Mouse (Mus musculus): ENCODE measurements around the gene Lrch1.

The Lrch1 gene

DNA sequence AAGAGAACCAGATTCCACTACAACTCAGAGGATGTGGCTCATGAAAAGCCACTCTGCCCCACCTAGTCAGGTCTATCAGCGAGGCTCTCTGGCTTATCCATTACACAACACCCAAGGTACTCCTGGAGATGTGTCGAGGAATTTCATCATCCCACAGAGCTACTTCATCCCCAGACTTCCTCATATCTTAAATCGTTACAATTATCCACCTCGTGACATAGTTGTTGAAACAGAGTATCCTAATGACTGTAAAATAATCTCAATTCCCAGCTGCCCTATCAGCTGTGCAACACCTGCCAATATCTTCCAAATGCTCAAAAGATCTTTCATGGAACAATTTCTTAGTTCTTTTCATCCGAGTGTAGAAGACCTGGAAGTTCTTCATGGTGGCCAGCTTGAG is 35.4 kb upstream of the Lrch1 start:
- H3K4me3 ChIP-seq (replicated peaks; ENCODE audit: low read length), result no peak overlapping the region
- peaks cover 7% of the 10 kb centered on the region; the same call in 1 of the 2 replicates for H3K27me3 ChIP-seq (ENCODE audit: insufficient read depth, low read length)
- H3K36me3 ChIP-seq (ENCODE audit: insufficient read depth, low read length), result no peaks in the 10 kb centered on the region
- H3K9me3 ChIP-seq (ENCODE audit: low read length), result no peaks in the 10 kb centered on the region
- H3K4me1 ChIP-seq (replicated peaks; ENCODE audit: low read depth, low read length), result peaks cover 4% of the 10 kb centered on the region; the same call in 1 of the 2 replicates
- no peak for TF ChIP-seq CTCF (conservative IDR thresholded peaks at IDR 0.05; ENCODE audit: low read length)
- TF ChIP-seq POU5F1 (IDR thresholded peaks at IDR 0.05; ENCODE audit: borderline replicate concordance, low read length), result no peak
- no peak for TF ChIP-seq NANOG (IDR thresholded peaks at IDR 0.05; ENCODE audit: borderline replicate concordance, low read length)

DNA sequence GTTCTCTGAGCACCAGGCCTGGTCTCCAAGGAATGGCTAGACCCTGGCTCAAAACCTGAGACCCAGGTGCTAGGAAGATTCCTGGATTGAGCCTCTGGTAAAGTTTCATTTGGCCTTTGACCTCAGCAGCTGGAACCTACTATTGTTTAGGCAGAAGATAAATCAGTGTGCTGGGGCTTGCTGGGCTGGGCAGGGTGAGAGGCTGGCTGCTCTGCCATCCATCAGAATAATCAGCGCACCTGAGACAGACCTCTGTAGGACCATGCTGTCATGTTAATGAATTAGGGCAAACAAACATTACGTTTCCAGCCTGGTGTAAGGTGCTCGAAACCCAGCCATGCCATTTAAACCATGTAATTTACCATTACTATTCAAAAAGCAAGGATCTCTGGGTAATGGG is 33.3 kb upstream of the Lrch1 start:
- TF ChIP-seq CTCF (conservative IDR thresholded peaks at IDR 0.05; ENCODE audit: low read length) (no peak), NANOG (IDR thresholded peaks at IDR 0.05; ENCODE audit: borderline replicate concordance, low read length) (no peak), POU5F1 (IDR thresholded peaks at IDR 0.05; ENCODE audit: borderline replicate concordance, low read length) (no peak)
- peaks cover 7% of the 10 kb centered on the region; the same call in 1 of the 2 replicates for H3K27me3 ChIP-seq (ENCODE audit: insufficient read depth, low read length)
- no peaks in the 10 kb centered on the region for H3K9me3 ChIP-seq (ENCODE audit: low read length)
- H3K4me3 ChIP-seq (replicated peaks; ENCODE audit: low read length), result no peak overlapping the region
- H3K36me3 ChIP-seq (ENCODE audit: insufficient read depth, low read length), result no peaks in the 10 kb centered on the region
- H3K4me1 ChIP-seq (replicated peaks; ENCODE audit: low read depth, low read length), result peaks cover 16% of the 10 kb centered on the region

GRCm38 (mm10) chr14:74976972-74977371 is 29.3 kb upstream of the Lrch1 start:
- no peak overlapping the region for H3K4me3 ChIP-seq (replicated peaks; ENCODE audit: low read length)
- TF ChIP-seq CTCF (conservative IDR thresholded peaks at IDR 0.05; ENCODE audit: low read length), result no peak
- H3K9me3 ChIP-seq (ENCODE audit: low read length), result no peaks in the 10 kb centered on the region
- no peaks in the 10 kb centered on the region for H3K36me3 ChIP-seq (ENCODE audit: insufficient read depth, low read length)
- H3K4me1 ChIP-seq (replicated peaks; ENCODE audit: low read depth, low read length), result peaks cover 26% of the 10 kb centered on the region
- H3K27me3 ChIP-seq (ENCODE audit: insufficient read depth, low read length), result peaks cover 7% of the 10 kb centered on the region; the same call in 1 of the 2 replicates

GRCm38 (mm10) chr14:74974136-74974651 is 26.5 kb upstream of the Lrch1 start:
- Histone ChIP-seq H3K9me3 (ENCODE audit: low read length) (no peaks in the 10 kb centered on the region), H3K4me1 (replicated peaks; ENCODE audit: low read depth, low read length) (peaks cover 26% of the 10 kb centered on the region), H3K4me3 (replicated peaks; ENCODE audit: low read length) (no peak overlapping the region), H3K27me3 (ENCODE audit: insufficient read depth, low read length) (peaks cover 5% of the 10 kb centered on the region; the same call in 1 of the 2 replicates), H3K36me3 (ENCODE audit: insufficient read depth, low read length) (no peaks in the 10 kb centered on the region)
- no peak for TF ChIP-seq CTCF (conservative IDR thresholded peaks at IDR 0.05; ENCODE audit: low read length)
- no peak for TF ChIP-seq NANOG (IDR thresholded peaks at IDR 0.05; ENCODE audit: borderline replicate concordance, low read length)
- TF ChIP-seq POU5F1 (IDR thresholded peaks at IDR 0.05; ENCODE audit: borderline replicate concordance, low read length), result no peak

- Histone ChIP-seq H3K9me3 (ENCODE audit: low read length) (no peaks in the 10 kb centered on the region), H3K27me3 (ENCODE audit: insufficient read depth, low read length) (no peaks in the 10 kb centered on the region; the same call in 1 of the 2 replicates), H3K36me3 (ENCODE audit: insufficient read depth, low read length) (no peaks in the 10 kb centered on the region), H3K4me3 (replicated peaks; ENCODE audit: low read length) (no peak overlapping the region), H3K4me1 (replicated peaks; ENCODE audit: low read depth, low read length) (peaks cover 22% of the 10 kb centered on the region)
- TF ChIP-seq NANOG (IDR thresholded peaks at IDR 0.05; ENCODE audit: borderline replicate concordance, low read length) (no peak), POU5F1 (IDR thresholded peaks at IDR 0.05; ENCODE audit: borderline replicate concordance, low read length) (no peak), CTCF (conservative IDR thresholded peaks at IDR 0.05; ENCODE audit: low read length) (no peak)
Measured at GRCm38 (mm10) chr14:74972687-74973086, 25.0 kb upstream of the Lrch1 start.

DNA sequence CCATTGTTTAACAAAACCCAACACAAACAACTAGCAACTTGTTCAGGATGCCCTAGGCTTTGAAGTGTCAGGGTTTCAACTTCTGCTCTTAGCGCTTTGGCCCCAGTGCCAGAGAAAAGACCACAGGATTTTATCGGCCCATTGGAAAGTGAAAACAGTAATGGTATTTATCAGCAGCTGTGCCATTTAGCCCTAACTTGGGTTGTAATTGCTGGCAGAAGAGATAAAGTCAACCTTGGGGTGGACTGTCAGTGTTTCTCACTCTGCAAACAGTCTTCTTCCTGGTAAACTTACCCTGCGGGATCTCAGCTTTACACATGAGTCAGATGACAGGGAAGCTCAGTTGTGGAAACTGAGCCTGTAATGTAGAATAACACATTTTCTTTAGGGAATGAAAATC is 24.5 kb upstream of the Lrch1 start:
- H3K9me3 ChIP-seq (ENCODE audit: low read length), result no peaks in the 10 kb centered on the region
- H3K4me1 ChIP-seq (replicated peaks; ENCODE audit: low read depth, low read length), result peaks cover 22% of the 10 kb centered on the region
- no peak for TF ChIP-seq POU5F1 (IDR thresholded peaks at IDR 0.05; ENCODE audit: borderline replicate concordance, low read length)
- TF ChIP-seq CTCF (conservative IDR thresholded peaks at IDR 0.05; ENCODE audit: low read length), result no peak
- no peak for TF ChIP-seq NANOG (IDR thresholded peaks at IDR 0.05; ENCODE audit: borderline replicate concordance, low read length)
- H3K27me3 ChIP-seq (ENCODE audit: insufficient read depth, low read length), result no peaks in the 10 kb centered on the region
- no peak overlapping the region for H3K4me3 ChIP-seq (replicated peaks; ENCODE audit: low read length)
- H3K36me3 ChIP-seq (ENCODE audit: insufficient read depth, low read length), result no peaks in the 10 kb centered on the region

- H3K9me3 ChIP-seq (ENCODE audit: low read length), result no peaks in the 10 kb centered on the region
- H3K36me3 ChIP-seq (ENCODE audit: insufficient read depth, low read length), result no peaks in the 10 kb centered on the region
- TF ChIP-seq POU5F1 (IDR thresholded peaks at IDR 0.05; ENCODE audit: borderline replicate concordance, low read length) (no peak), NANOG (IDR thresholded peaks at IDR 0.05; ENCODE audit: borderline replicate concordance, low read length) (no peak), CTCF (conservative IDR thresholded peaks at IDR 0.05; ENCODE audit: low read length) (no peak)
- no peak overlapping the region for H3K4me3 ChIP-seq (replicated peaks; ENCODE audit: low read length)
- H3K27me3 ChIP-seq (ENCODE audit: insufficient read depth, low read length), result no peaks in the 10 kb centered on the region
- peaks cover 6% of the 10 kb centered on the region for H3K4me1 ChIP-seq (replicated peaks; ENCODE audit: low read depth, low read length)
Measured at GRCm38 (mm10) chr14:74963402-74963764, 15.7 kb upstream of the Lrch1 start.

- Histone ChIP-seq H3K27me3 (ENCODE audit: insufficient read depth, low read length) (no peaks in the 10 kb centered on the region), H3K9me3 (ENCODE audit: low read length) (no peaks in the 10 kb centered on the region), H3K4me3 (replicated peaks; ENCODE audit: low read length) (no peak overlapping the region), H3K4me1 (replicated peaks; ENCODE audit: low read depth, low read length) (peaks cover 6% of the 10 kb centered on the region), H3K36me3 (ENCODE audit: insufficient read depth, low read length) (no peaks in the 10 kb centered on the region)
- TF ChIP-seq CTCF (conservative IDR thresholded peaks at IDR 0.05; ENCODE audit: low read length) (no peak), NANOG (IDR thresholded peaks at IDR 0.05; ENCODE audit: borderline replicate concordance, low read length) (no peak), POU5F1 (IDR thresholded peaks at IDR 0.05; ENCODE audit: borderline replicate concordance, low read length) (no peak)
Measured at GRCm38 (mm10) chr14:74962713-74963401, 15.2 kb upstream of the Lrch1 start.

GRCm38 (mm10) chr14:74960568-74960967 is 12.9 kb upstream of the Lrch1 start:
- H3K9me3 ChIP-seq (ENCODE audit: low read length), result no peaks in the 10 kb centered on the region
- H3K27me3 ChIP-seq (ENCODE audit: insufficient read depth, low read length), result no peaks in the 10 kb centered on the region
- H3K36me3 ChIP-seq (ENCODE audit: insufficient read depth, low read length), result no peaks in the 10 kb centered on the region
- peaks cover 6% of the 10 kb centered on the region for H3K4me1 ChIP-seq (replicated peaks; ENCODE audit: low read depth, low read length)
- no peak for TF ChIP-seq NANOG (IDR thresholded peaks at IDR 0.05; ENCODE audit: borderline replicate concordance, low read length)
- TF ChIP-seq CTCF (conservative IDR thresholded peaks at IDR 0.05; ENCODE audit: low read length), result no peak
- no peak for TF ChIP-seq POU5F1 (IDR thresholded peaks at IDR 0.05; ENCODE audit: borderline replicate concordance, low read length)
- no peak overlapping the region for H3K4me3 ChIP-seq (replicated peaks; ENCODE audit: low read length)

Data from E14TG2a.4 (cell line).